Mouse (Mus musculus): ENCODE results near the gene Dpp9. TPM values are rescaled to one million over a fixed set of nuclear protein-coding genes. Genes with fewer than 3 reads are reported as not detected.

The Dpp9 gene
- total RNA-seq, 2 experiments from 2014 or later, result 34.0 to 43.2 TPM

DNA sequence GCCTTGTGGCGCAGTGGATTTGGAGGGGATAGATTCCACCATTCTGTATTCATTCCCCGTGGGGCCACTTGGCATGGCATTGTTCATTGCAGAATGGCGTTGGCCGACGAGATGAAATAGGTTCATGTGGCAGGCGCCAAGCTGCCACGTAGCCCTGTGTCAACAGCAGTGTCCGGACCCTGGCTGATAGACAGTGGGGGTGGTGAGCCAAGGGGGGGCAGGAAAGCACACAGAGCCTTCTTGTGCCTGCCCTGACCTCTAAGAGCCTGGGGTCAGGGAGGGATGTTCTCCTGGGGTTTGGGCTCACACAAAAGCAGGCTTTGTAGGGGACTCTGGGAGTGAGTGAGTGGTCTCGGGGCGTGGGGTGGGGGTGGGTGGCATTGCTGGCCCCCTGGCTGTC lies 48.1 kb downstream of the Dpp9 start:
- Histone ChIP-seq H3K27ac (peak overlapping the region; percentile 62), H3K4me3 (no peak overlapping the region)
- intact Hi-C loops (cut with DNase I), result no loop called here
- no peak for TF ChIP-seq CTCF (IDR thresholded peaks at IDR 0.05)
- no peak for DNase-seq

DNA sequence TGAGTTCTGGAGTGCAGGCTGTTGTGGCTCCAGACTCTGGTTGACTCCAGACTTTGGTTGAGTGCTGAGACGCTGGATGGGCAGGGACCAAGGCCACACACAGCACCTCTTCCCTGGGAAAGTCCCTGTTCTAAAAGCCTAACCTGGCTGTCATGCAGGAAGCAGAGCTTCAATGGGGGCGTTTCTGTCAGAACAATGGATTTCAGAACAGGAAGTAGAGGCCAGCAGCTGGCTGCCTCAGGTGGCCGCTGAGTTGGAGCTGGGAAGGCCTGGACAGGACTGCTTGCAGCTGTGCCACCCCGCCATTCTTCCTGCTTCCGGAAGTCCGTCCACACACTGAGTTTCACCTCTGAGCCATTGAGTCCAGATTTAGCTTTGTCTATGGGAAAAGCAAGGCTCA lies 48.9 kb downstream of the Dpp9 start:
- intact Hi-C loops (cut with DNase I), result no loop called here
- Histone ChIP-seq H3K4me3 (peak overlapping the region; percentile 19), H3K27ac (peak overlapping the region; percentile 62)
- DNase-seq, result no peak
- no peak for TF ChIP-seq CTCF (IDR thresholded peaks at IDR 0.05)

DNA sequence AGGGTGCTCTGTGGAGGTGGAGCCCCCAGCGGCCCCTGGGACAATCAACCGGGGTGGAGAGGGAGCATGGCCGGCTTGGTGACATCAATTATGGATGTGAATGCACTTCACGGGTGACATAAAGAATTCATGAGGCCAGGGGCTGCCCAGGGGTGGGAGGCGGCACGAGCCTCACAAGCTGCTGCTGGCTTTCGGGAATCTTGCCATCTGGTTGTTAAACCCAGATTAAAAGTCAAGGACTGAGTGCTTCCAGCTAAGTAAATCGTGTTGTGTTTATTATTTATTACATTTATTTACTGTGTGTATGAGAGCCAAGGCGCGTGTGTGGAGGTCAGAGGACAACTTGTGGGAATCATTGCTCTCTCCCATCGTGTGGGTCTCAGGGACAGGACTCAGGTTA lies 53.0 kb downstream of the Dpp9 start:
- no peak overlapping the region for H3K27ac ChIP-seq
- intact Hi-C loops (cut with DNase I), result no loop called here
- DNase-seq, result no peak
- no peak for TF ChIP-seq CTCF (IDR thresholded peaks at IDR 0.05)
- H3K4me3 ChIP-seq, result no peak overlapping the region

DNA sequence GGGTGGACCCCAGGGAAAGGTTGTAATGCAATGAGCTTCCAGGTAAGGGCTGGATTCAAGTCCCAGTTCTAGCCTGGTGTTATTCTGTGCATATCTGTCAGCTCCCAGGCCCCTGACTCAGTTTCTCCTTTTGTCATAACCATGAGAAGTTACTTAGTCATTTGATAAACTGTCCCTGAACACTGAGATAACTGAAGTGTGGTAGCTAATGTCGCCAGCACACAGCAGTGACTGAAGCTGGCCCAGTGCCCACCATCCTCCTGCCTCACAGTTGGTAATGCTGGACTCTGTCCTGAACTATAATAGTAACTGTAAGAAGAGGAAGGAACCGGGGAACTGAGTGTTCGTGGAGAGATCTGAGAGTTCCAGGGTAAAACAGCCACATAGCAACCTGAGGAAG lies 54.2 kb downstream of the Dpp9 start:
- TF ChIP-seq CTCF (IDR thresholded peaks at IDR 0.05), result no peak
- Histone ChIP-seq H3K27ac (peak overlapping the region; percentile 48; the same call in 1 of the 2 replicates), H3K4me3 (no peak overlapping the region)

GRCm38 (mm10) chr17:56163523-56164102 lies 55.1 kb downstream of the Dpp9 start:
- no peak for DNase-seq
- no peak for TF ChIP-seq CTCF (IDR thresholded peaks at IDR 0.05)
- intact Hi-C loops (cut with DNase I), result no loop called here
- peak overlapping the region; percentile 76 for H3K27ac ChIP-seq
- H3K4me3 ChIP-seq, result peak overlapping the region; percentile 72

More for the DNA sequence above, 54.2 kb downstream of the Dpp9 start:
- intact Hi-C loops (cut with DNase I), result no loop called here
- DNase-seq, result no peak

DNA sequence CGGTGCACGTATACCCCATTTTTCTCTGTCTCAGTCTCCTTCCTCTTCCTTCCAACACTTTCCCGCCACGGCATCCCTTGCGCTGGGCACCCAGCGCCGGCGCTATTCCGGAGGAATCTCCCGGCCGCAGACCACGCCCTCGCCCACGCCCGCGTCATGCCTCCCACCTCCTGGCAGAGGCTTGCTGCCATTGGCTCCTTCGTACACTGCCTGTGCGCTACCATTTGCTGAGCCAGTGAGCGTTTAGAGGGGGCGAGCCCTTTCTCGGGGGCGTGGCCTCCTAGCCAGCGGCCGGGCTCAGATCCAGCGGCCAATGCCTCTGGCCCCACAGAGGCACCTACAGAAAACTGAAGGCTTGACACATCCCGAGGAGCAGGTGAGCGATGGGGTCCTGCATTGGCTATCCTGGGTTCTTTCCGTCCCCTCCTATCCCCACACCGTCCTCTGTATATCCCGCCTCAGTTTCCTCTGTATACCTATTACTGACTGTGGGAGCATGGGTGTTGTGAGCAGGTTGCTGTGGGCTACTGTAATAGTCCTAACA lies 56.4 kb downstream of the Dpp9 start, which contains the start of gene Tnfaip8l1:
TSS of gene Tnfaip8l1 (plus strand) at position 247 of the 544 bp plus-strand sequence.
- TF ChIP-seq CTCF (IDR thresholded peaks at IDR 0.05), result no peak
- H3K27ac ChIP-seq, result peak within 1 kb of the TSS; percentile 78
- peak within 1 kb of the TSS; percentile 72 for H3K4me3 ChIP-seq
- peak; percentile 96 for DNase-seq
- intact Hi-C loops (cut with DNase I), result no loop called here

GRCm38 (mm10) chr17:56159729-56160128 lies 59.0 kb downstream of the Dpp9 start:
- DNase-seq, result peak; percentile 75
- H3K4me3 ChIP-seq, result no peak overlapping the region
- H3K27ac ChIP-seq, result no peak overlapping the region
- intact Hi-C loops (cut with DNase I), result loop anchor here (1.0 kb wide), 1 partner anchor 25 kb away; no protein-coding TSS in a partner anchor
- peak; percentile 95 for TF ChIP-seq CTCF (IDR thresholded peaks at IDR 0.05)

- no peak for TF ChIP-seq CTCF (IDR thresholded peaks at IDR 0.05)
- no peak overlapping the region for H3K4me3 ChIP-seq
- DNase-seq, result peak; percentile 75
- intact Hi-C loops (cut with DNase I), result no loop called here
- H3K27ac ChIP-seq, result no peak overlapping the region
Measured at GRCm38 (mm10) chr17:56153643-56154042, 65.1 kb downstream of the Dpp9 start.

GRCm38 (mm10) chr17:56149897-56150296 lies 68.8 kb downstream of the Dpp9 start:
- no peak overlapping the region for H3K4me3 ChIP-seq
- intact Hi-C loops (cut with DNase I), result no loop called here
- no peak overlapping the region for H3K27ac ChIP-seq
- no peak for TF ChIP-seq CTCF (IDR thresholded peaks at IDR 0.05)
- DNase-seq, result no peak

GRCm38 (mm10) chr17:56148790-56149618 lies 69.7 kb downstream of the Dpp9 start:
- no peak for DNase-seq
- intact Hi-C loops (cut with DNase I), result no loop called here
- no peak overlapping the region for H3K4me3 ChIP-seq
- no peak for TF ChIP-seq CTCF (IDR thresholded peaks at IDR 0.05)
- no peak overlapping the region for H3K27ac ChIP-seq

GRCm38 (mm10) chr17:56148280-56148679 lies 70.4 kb downstream of the Dpp9 start:
- no peak overlapping the region for H3K4me3 ChIP-seq
- intact Hi-C loops (cut with DNase I), result no loop called here
- no peak overlapping the region for H3K27ac ChIP-seq
- TF ChIP-seq CTCF (IDR thresholded peaks at IDR 0.05), result no peak
- DNase-seq, result no peak

- TF ChIP-seq CTCF (IDR thresholded peaks at IDR 0.05), result no peak
- DNase-seq, result no peak
- H3K27ac ChIP-seq, result no peak overlapping the region
- intact Hi-C loops (cut with DNase I), result no loop called here
- no peak overlapping the region for H3K4me3 ChIP-seq
Measured at GRCm38 (mm10) chr17:56147420-56147819, 71.3 kb downstream of the Dpp9 start.

DNA sequence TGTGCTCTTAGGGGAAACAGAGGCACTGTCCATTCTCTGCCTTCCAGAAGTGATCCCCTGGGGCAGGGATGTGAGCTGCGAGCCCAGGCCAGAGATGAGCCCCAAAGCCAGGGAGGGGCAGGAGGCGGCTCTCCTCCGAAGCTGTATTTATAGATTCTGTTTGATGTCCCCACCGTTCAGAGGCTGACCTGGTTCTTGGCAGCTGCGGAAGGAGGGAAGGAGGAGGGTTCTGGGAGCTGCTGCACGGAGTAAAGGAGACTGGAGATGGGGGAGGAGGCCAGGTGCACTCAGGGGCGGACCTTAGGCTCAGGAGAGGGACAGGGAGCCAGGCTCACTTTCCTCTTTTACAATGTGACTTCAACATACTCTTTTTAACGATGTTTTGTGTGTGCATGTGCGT lies 72.6 kb downstream of the Dpp9 start:
- DNase-seq, result no peak
- no peak overlapping the region for H3K27ac ChIP-seq
- no peak overlapping the region for H3K4me3 ChIP-seq
- TF ChIP-seq CTCF (IDR thresholded peaks at IDR 0.05), result no peak
- intact Hi-C loops (cut with DNase I), result no loop called here

Measured in gastrocnemius, adult 2 months (tissue).